Mouse (Mus musculus): Measurements from ENCODE around the gene Foxj1. TPM values are rescaled to one million over a fixed set of nuclear protein-coding genes. Genes with fewer than 3 reads are reported as not detected.
"Not testable (repeated sequence)": the region's sequence is repeated elsewhere in the genome, so short reads cannot be mapped to it uniquely, and the experiment has no call there.

The Foxj1 gene
- polyA plus RNA-seq (2015; fragmentation: Nextera tagmentation; extraction: Ambion mirVana) = 0.97 and 1.1 TPM in 2 replicates

DNA sequence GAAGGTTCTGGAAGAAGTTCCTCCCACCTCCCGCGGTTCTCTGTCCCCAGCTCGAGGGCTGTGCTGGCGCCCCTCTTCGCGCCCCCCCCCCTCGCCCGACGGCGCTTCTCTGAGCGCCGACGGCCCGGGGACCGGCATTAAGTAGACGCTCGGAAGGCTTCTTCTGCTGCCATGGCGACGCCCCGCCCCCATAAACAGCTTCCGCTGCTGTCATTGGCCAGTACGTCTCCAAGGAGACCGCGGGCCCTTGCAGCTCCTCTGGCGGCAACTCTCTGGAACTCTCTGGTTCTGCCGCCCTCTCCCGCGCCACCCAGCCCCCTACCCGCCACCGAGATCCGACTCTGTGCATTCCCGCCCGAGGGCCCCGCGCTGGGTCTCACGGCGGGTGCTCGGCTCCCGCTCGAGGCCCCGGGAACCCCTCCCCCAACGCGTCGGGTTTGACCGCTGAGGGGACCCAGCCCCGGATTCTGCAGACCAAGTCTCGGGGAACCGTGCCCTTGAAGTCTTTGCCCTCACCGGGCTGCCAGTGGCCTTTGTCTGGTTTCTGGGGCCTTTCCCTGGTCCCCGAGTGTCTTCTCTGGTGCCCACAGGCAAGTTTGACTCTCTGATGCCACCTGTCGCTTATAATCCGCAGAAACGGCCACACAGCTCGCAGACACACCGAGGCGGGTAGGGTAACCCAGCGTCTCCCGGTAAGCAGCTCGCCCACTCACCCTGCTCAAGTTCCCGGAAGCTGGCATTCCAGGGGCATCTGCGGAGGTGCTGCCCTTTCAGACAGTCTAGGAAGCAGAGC, at the start of gene Foxj1:
TSS of gene Foxj1 (minus strand) at position 156 of the 793 bp plus-strand sequence.
- peak within 1 kb of the TSS; percentile 30 for H3K9ac ChIP-seq
- peaks cover 28% of the 10 kb centered on the region for H3K4me1 ChIP-seq
- no peaks in the 10 kb centered on the region for H3K36me3 ChIP-seq
- peak; percentile 75 for ATAC-seq (ENCODE audit: insufficient read depth, low FRiP score, low read depth)
- H3K27ac ChIP-seq = no peak within 1 kb of the TSS
- H3K4me3 ChIP-seq (replicated peaks) = peak within 1 kb of the TSS; percentile 61
- peaks cover 22% of the 10 kb centered on the region for H3K27me3 ChIP-seq (replicated peaks)
- H3K4me2 ChIP-seq = peak within 1 kb of the TSS; percentile 99
- H3K9me3 ChIP-seq = no peaks in the 10 kb centered on the region
- WGBS = under 1% methylated on average over 60 of the region's 61 CpGs

DNA sequence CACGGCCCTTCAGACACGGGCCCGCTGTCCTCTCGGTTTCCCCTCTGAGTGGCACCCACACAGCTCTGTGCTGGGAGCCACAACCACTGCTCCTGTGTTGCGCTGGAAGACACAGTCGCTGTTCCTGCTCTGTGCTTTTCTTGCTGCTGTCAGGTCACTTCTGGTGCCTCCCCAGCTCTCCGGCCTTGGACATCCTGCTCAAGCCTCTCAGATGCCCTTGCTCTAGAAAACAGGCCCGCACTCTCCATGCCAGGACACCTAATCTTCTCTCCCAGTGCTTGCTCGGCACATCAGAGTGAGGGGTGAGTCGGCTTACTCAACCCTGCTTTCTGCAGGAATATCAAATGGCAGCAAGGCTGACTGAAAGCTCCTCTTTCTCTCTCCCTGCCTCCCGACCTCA, 49.0 kb upstream of the Foxj1 start:
- no peak for ATAC-seq (ENCODE audit: insufficient read depth, low FRiP score, low read depth)
- Histone ChIP-seq H3K27me3 (replicated peaks) (no peaks in the 10 kb centered on the region), H3K9me3 (no peaks in the 10 kb centered on the region), H3K4me3 (replicated peaks) (no peak overlapping the region), H3K4me2 (no peak overlapping the region), H3K36me3 (no peaks in the 10 kb centered on the region), H3K4me1 (peaks cover 19% of the 10 kb centered on the region), H3K9ac (no peak overlapping the region), H3K27ac (no peak overlapping the region)
- 88% methylated on average over 11 of the region's 11 CpGs for WGBS

DNA sequence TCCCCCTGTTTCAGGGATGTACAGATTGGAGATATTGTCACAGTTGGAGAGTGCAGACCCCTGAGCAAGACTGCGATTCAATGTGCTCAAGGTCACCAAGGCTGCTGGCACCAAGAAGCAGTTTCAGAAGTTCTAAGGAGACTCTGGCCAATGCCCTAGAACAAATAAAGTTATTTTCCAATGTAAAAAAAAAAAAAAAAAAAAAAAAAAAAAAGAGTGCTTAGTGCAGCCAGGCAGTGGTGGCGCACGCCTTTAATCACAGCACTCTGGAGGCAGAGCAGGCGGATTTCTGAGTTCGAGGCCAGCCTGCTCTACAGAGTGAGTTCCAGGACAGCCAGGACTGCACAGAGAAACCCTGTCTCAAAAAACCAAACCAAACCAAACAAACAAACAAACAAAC, 47.9 kb upstream of the Foxj1 start:
- ATAC-seq (ENCODE audit: insufficient read depth, low FRiP score, low read depth); H3K4me2 ChIP-seq; H3K4me3 ChIP-seq (replicated peaks); H3K9ac ChIP-seq; H3K9me3 ChIP-seq; H3K27me3 ChIP-seq (replicated peaks); H3K27ac ChIP-seq; H3K36me3 ChIP-seq: not testable (repeated sequence)
- WGBS = 83% methylated on average over 5 of the region's 5 CpGs
- H3K4me1 ChIP-seq = peaks cover 19% of the 10 kb centered on the region

GRCm38 (mm10) chr11:116380767-116381166, 45.6 kb upstream of the Foxj1 start:
- ATAC-seq (ENCODE audit: insufficient read depth, low FRiP score, low read depth) = no peak
- H3K27me3 ChIP-seq (replicated peaks) = no peaks in the 10 kb centered on the region
- no peak overlapping the region for H3K4me2 ChIP-seq
- H3K36me3 ChIP-seq = no peaks in the 10 kb centered on the region
- no peak overlapping the region for H3K27ac ChIP-seq
- H3K9me3 ChIP-seq = no peaks in the 10 kb centered on the region
- no peak overlapping the region for H3K4me3 ChIP-seq (replicated peaks)
- no peaks in the 10 kb centered on the region for H3K4me1 ChIP-seq
- 76% methylated on average over 7 of the region's 7 CpGs for WGBS
- no peak overlapping the region for H3K9ac ChIP-seq

GRCm38 (mm10) chr11:116379530-116379929, 44.3 kb upstream of the Foxj1 start:
- H3K36me3 ChIP-seq = no peaks in the 10 kb centered on the region
- no peaks in the 10 kb centered on the region for H3K9me3 ChIP-seq
- no peak overlapping the region for H3K9ac ChIP-seq
- H3K27me3 ChIP-seq (replicated peaks) = no peaks in the 10 kb centered on the region
- H3K4me2 ChIP-seq = no peak overlapping the region
- no peaks in the 10 kb centered on the region for H3K4me1 ChIP-seq
- H3K4me3 ChIP-seq (replicated peaks) = no peak overlapping the region
- 76% methylated on average over 6 of the region's 6 CpGs for WGBS
- no peak for ATAC-seq (ENCODE audit: insufficient read depth, low FRiP score, low read depth)
- H3K27ac ChIP-seq = no peak overlapping the region

- Histone ChIP-seq H3K27ac (no peak overlapping the region), H3K4me3 (replicated peaks) (no peak overlapping the region), H3K36me3 (no peaks in the 10 kb centered on the region), H3K9me3 (no peaks in the 10 kb centered on the region), H3K9ac (no peak overlapping the region), H3K4me2 (no peak overlapping the region), H3K27me3 (replicated peaks) (no peaks in the 10 kb centered on the region), H3K4me1 (peaks cover 1% of the 10 kb centered on the region; the same call in 1 of the 2 replicates)
- no peak for ATAC-seq (ENCODE audit: insufficient read depth, low FRiP score, low read depth)
- 64% methylated on average over 7 of the region's 7 CpGs for WGBS
These were observed 41.9 kb upstream of the Foxj1 start for GRCm38 (mm10) chr11:116376945-116377661.

GRCm38 (mm10) chr11:116371894-116372450, 36.8 kb upstream of the Foxj1 start:
- peaks cover 6% of the 10 kb centered on the region; the same call in 1 of the 2 replicates for H3K4me1 ChIP-seq
- H3K27ac ChIP-seq = no peak overlapping the region
- H3K9ac ChIP-seq = no peak overlapping the region
- no peaks in the 10 kb centered on the region for H3K36me3 ChIP-seq
- no peaks in the 10 kb centered on the region for H3K9me3 ChIP-seq
- H3K4me3 ChIP-seq (replicated peaks) = no peak overlapping the region
- H3K4me2 ChIP-seq = no peak overlapping the region
- 74% methylated on average over 4 of the region's 4 CpGs for WGBS
- peak; percentile 37; the same call in 1 of the 2 replicates for ATAC-seq (ENCODE audit: insufficient read depth, low FRiP score, low read depth)
- H3K27me3 ChIP-seq (replicated peaks) = no peaks in the 10 kb centered on the region

DNA sequence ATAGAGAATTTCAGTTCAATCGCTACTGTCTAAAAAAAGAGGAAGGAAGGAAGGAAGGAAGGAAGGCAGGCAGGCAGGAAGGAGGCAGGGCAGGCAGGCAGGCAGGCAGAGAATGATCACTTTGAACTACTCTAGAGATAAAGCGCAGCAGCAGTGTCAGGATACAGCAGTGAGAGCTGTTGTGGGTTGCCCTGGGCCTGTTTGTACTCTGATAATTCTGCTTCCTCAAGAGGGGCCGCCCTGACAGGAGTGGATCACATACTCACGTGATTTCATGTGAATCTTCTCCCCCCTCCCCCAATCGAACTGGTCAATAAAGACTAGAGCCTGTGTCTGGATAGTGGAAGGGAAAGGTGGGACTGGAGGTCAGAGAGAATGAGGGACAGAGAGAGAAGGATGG, 34.4 kb upstream of the Foxj1 start:
- Histone ChIP-seq H3K4me2 (no peak overlapping the region), H3K27me3 (replicated peaks) (no peaks in the 10 kb centered on the region), H3K9me3 (no peaks in the 10 kb centered on the region), H3K36me3 (no peaks in the 10 kb centered on the region), H3K4me1 (peaks cover 6% of the 10 kb centered on the region; the same call in 1 of the 2 replicates), H3K9ac (no peak overlapping the region), H3K27ac (no peak overlapping the region), H3K4me3 (replicated peaks) (no peak overlapping the region)
- no peak for ATAC-seq (ENCODE audit: insufficient read depth, low FRiP score, low read depth)
- WGBS = 59% methylated on average over 5 of the region's 5 CpGs

GRCm38 (mm10) chr11:116369051-116369450, 33.9 kb upstream of the Foxj1 start:
- H3K9ac ChIP-seq = no peak overlapping the region
- no peak overlapping the region for H3K27ac ChIP-seq
- H3K4me3 ChIP-seq (replicated peaks) = no peak overlapping the region
- no peaks in the 10 kb centered on the region for H3K9me3 ChIP-seq
- no peak for ATAC-seq (ENCODE audit: insufficient read depth, low FRiP score, low read depth)
- H3K4me2 ChIP-seq = no peak overlapping the region
- no peaks in the 10 kb centered on the region for H3K27me3 ChIP-seq (replicated peaks)
- 88% methylated on average over 14 of the region's 14 CpGs for WGBS
- H3K36me3 ChIP-seq = no peaks in the 10 kb centered on the region
- peaks cover 6% of the 10 kb centered on the region; the same call in 1 of the 2 replicates for H3K4me1 ChIP-seq

GRCm38 (mm10) chr11:116368116-116368515, 32.9 kb upstream of the Foxj1 start:
- no peak overlapping the region for H3K4me2 ChIP-seq
- no peak overlapping the region for H3K9ac ChIP-seq
- no peaks in the 10 kb centered on the region for H3K36me3 ChIP-seq
- ATAC-seq (ENCODE audit: insufficient read depth, low FRiP score, low read depth) = no peak
- H3K27me3 ChIP-seq (replicated peaks) = no peaks in the 10 kb centered on the region
- H3K4me3 ChIP-seq (replicated peaks) = no peak overlapping the region
- no peak overlapping the region for H3K27ac ChIP-seq
- H3K4me1 ChIP-seq = peaks cover 6% of the 10 kb centered on the region; the same call in 1 of the 2 replicates
- 21% methylated on average over 9 of the region's 9 CpGs for WGBS
- no peaks in the 10 kb centered on the region for H3K9me3 ChIP-seq

- H3K4me2 ChIP-seq = no peak overlapping the region
- H3K9me3 ChIP-seq = no peaks in the 10 kb centered on the region
- H3K4me3 ChIP-seq (replicated peaks) = no peak overlapping the region
- peaks cover 3% of the 10 kb centered on the region; the same call in 1 of the 2 replicates for H3K4me1 ChIP-seq
- no peak for ATAC-seq (ENCODE audit: insufficient read depth, low FRiP score, low read depth)
- WGBS = 81% methylated on average over 1 of the region's 1 CpGs
- no peak overlapping the region for H3K9ac ChIP-seq
- H3K36me3 ChIP-seq = no peaks in the 10 kb centered on the region
- no peak overlapping the region for H3K27ac ChIP-seq
- H3K27me3 ChIP-seq (replicated peaks) = no peaks in the 10 kb centered on the region
These were observed 31.4 kb upstream of the Foxj1 start for GRCm38 (mm10) chr11:116366647-116367046.

GRCm38 (mm10) chr11:116366124-116366523, 30.9 kb upstream of the Foxj1 start:
- Histone ChIP-seq H3K36me3 (no peaks in the 10 kb centered on the region), H3K4me3 (replicated peaks) (no peak overlapping the region), H3K27me3 (replicated peaks) (no peaks in the 10 kb centered on the region), H3K9me3 (no peaks in the 10 kb centered on the region), H3K27ac (no peak overlapping the region), H3K9ac (no peak overlapping the region), H3K4me2 (no peak overlapping the region), H3K4me1 (no peaks in the 10 kb centered on the region)
- no peak for ATAC-seq (ENCODE audit: insufficient read depth, low FRiP score, low read depth)
- 83% methylated on average over 2 of the region's 2 CpGs for WGBS

All from stomach, embryonic 15.5 days (tissue).